Mouse (Mus musculus): Measurements from ENCODE around the gene Vsig8. TPM values are rescaled to one million over a fixed set of nuclear protein-coding genes. Genes with fewer than 3 reads are reported as not detected.

Gene Vsig8
- polyA plus RNA-seq, 1 experiment from 2014 or later, result 0.15 TPM

DNA sequence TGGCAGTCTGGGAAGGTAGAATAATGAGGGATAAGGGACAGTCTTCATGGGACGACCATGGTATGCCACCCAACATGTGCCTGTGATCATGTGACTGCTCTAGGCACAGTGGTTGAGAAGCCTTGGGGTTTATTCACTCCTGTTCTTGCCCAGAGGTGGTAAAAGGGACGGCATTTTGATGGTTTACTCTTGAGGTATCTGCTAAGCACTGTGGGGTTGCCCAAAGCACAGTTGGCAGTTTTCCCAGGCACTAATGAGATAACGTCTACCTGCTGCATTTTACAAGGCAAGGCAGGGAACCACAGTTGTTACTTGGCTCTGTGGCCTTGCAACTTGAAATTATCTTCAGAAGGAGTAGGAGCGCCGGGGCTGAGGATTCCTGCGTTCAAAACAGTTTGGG, 15.9 kb upstream of the Vsig8 start:
- Histone ChIP-seq H3K4me3 (ENCODE audit: low read depth, low read length) (no peak overlapping the region), H3K4me2 (ENCODE audit: low read depth) (no peak overlapping the region), H3K36me3 (ENCODE audit: control insufficient read depth, insufficient read depth, low read length) (no peaks in the 10 kb centered on the region), H3K27me3 (ENCODE audit: control insufficient read depth, insufficient read depth, low read length) (no peaks in the 10 kb centered on the region), H3K27ac (ENCODE audit: low read depth, low read length) (no peak overlapping the region), H3K9ac (ENCODE audit: low read length) (no peak overlapping the region), H3K4me1 (ENCODE audit: control insufficient read depth, insufficient read depth, low read length) (no peaks in the 10 kb centered on the region), H3K9me3 (ENCODE audit: control insufficient read depth, low read length) (no peaks in the 10 kb centered on the region)
- DNase-seq (ENCODE audit: low spot score) (no peak), ATAC-seq (ENCODE audit: insufficient read depth, low FRiP score, low TSS enrichment) (no peak)
- WGBS, result 64% methylated on average over 6 of the region's 6 CpGs

DNA sequence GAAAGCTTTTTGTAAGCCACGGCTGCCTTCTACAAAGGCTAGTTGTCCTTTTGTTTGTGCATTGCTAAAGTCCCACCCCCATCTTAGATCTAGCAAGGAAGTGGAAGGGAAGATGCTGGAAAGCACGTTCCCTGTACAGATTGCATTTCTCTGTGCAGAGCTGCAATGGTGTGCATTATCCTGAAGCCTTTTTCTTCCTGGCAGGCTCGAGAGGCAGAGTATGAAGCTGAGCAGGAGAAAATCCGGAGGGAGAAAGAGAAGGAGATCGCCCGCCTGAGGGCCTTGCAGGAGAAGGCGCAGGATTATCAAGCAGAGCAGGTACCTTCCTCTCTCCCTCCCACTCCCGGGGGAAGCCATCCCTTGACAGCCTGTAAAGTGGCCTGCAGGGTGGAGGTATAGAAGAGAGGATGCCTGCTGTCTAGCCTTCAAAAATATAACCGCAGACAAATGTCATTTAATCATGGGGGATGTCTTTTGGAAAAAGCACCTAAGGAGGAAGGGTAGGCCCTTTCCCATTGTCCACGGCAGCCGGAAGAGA, 15.4 kb upstream of the Vsig8 start:
- H3K27me3 ChIP-seq (ENCODE audit: control insufficient read depth, insufficient read depth, low read length), result no peaks in the 10 kb centered on the region
- H3K4me2 ChIP-seq (ENCODE audit: low read depth), result no peak overlapping the region
- H3K4me1 ChIP-seq (ENCODE audit: control insufficient read depth, insufficient read depth, low read length), result no peaks in the 10 kb centered on the region
- H3K9me3 ChIP-seq (ENCODE audit: control insufficient read depth, low read length), result no peaks in the 10 kb centered on the region
- H3K9ac ChIP-seq (ENCODE audit: low read length), result no peak overlapping the region
- no peak overlapping the region for H3K4me3 ChIP-seq (ENCODE audit: low read depth, low read length)
- ATAC-seq (ENCODE audit: insufficient read depth, low FRiP score, low TSS enrichment), result no peak
- H3K27ac ChIP-seq (ENCODE audit: low read depth, low read length), result no peak overlapping the region
- H3K36me3 ChIP-seq (ENCODE audit: control insufficient read depth, insufficient read depth, low read length), result no peaks in the 10 kb centered on the region
- DNase-seq (ENCODE audit: low spot score), result no peak
- WGBS, result 63% methylated on average over 11 of the region's 11 CpGs

GRCm38 (mm10) chr1:172546062-172546461, 9.7 kb upstream of the Vsig8 start:
- ATAC-seq (ENCODE audit: insufficient read depth, low FRiP score, low TSS enrichment), result no peak
- no peaks in the 10 kb centered on the region for H3K27me3 ChIP-seq (ENCODE audit: control insufficient read depth, insufficient read depth, low read length)
- DNase-seq (ENCODE audit: low spot score), result no peak
- H3K4me3 ChIP-seq (ENCODE audit: low read depth, low read length), result no peak overlapping the region
- H3K9me3 ChIP-seq (ENCODE audit: control insufficient read depth, low read length), result no peaks in the 10 kb centered on the region
- H3K4me1 ChIP-seq (ENCODE audit: control insufficient read depth, insufficient read depth, low read length), result peaks cover 17% of the 10 kb centered on the region
- H3K36me3 ChIP-seq (ENCODE audit: control insufficient read depth, insufficient read depth, low read length), result no peaks in the 10 kb centered on the region
- no peak overlapping the region for H3K4me2 ChIP-seq (ENCODE audit: low read depth)
- 94% methylated on average over 4 of the region's 4 CpGs for WGBS
- H3K27ac ChIP-seq (ENCODE audit: low read depth, low read length), result no peak overlapping the region
- H3K9ac ChIP-seq (ENCODE audit: low read length), result no peak overlapping the region

- no peak for DNase-seq (ENCODE audit: low spot score)
- Histone ChIP-seq H3K4me1 (ENCODE audit: control insufficient read depth, insufficient read depth, low read length) (peaks cover 17% of the 10 kb centered on the region), H3K27ac (ENCODE audit: low read depth, low read length) (no peak overlapping the region), H3K27me3 (ENCODE audit: control insufficient read depth, insufficient read depth, low read length) (no peaks in the 10 kb centered on the region), H3K9ac (ENCODE audit: low read length) (no peak overlapping the region), H3K9me3 (ENCODE audit: control insufficient read depth, low read length) (no peaks in the 10 kb centered on the region), H3K36me3 (ENCODE audit: control insufficient read depth, insufficient read depth, low read length) (no peaks in the 10 kb centered on the region), H3K4me2 (ENCODE audit: low read depth) (no peak overlapping the region), H3K4me3 (ENCODE audit: low read depth, low read length) (no peak overlapping the region)
- 58% methylated on average over 7 of the region's 7 CpGs for WGBS
- no peak for ATAC-seq (ENCODE audit: insufficient read depth, low FRiP score, low TSS enrichment)
Observed at GRCm38 (mm10) chr1:172548501-172548900, 7.2 kb upstream of the Vsig8 start.

DNA sequence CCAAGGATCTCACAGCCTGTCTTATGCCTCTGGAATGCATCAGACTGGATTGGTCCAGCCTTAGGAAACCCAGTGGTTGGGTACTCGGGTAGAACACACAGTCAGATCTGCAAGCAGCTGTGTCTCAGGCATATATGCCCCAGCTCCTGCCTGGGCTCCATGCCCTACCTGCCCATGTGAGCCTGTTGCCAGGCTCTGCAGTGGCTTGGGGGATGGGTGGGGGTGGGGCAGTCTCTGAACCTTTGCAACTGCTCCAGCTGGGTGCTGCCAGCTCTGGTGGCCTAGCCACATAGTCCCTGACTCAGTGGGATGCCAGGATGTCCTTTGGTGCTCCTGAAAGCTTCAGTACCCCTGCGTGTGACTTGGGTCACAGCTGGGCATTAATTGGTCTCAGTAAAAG, 6.4 kb upstream of the Vsig8 start:
- Histone ChIP-seq H3K27me3 (ENCODE audit: control insufficient read depth, insufficient read depth, low read length) (no peaks in the 10 kb centered on the region), H3K4me3 (ENCODE audit: low read depth, low read length) (no peak overlapping the region), H3K4me1 (ENCODE audit: control insufficient read depth, insufficient read depth, low read length) (peaks cover 17% of the 10 kb centered on the region), H3K4me2 (ENCODE audit: low read depth) (peak overlapping the region; percentile 58), H3K9ac (ENCODE audit: low read length) (no peak overlapping the region), H3K27ac (ENCODE audit: low read depth, low read length) (no peak overlapping the region), H3K9me3 (ENCODE audit: control insufficient read depth, low read length) (no peaks in the 10 kb centered on the region), H3K36me3 (ENCODE audit: control insufficient read depth, insufficient read depth, low read length) (no peaks in the 10 kb centered on the region)
- ATAC-seq (ENCODE audit: insufficient read depth, low FRiP score, low TSS enrichment), result no peak
- 14% methylated on average over 2 of the region's 2 CpGs for WGBS
- no peak for DNase-seq (ENCODE audit: low spot score)

GRCm38 (mm10) chr1:172549717-172550116, 6.0 kb upstream of the Vsig8 start:
- H3K27ac ChIP-seq (ENCODE audit: low read depth, low read length), result no peak overlapping the region
- peak overlapping the region; percentile 32 for H3K4me3 ChIP-seq (ENCODE audit: low read depth, low read length)
- peak overlapping the region; percentile 51 for H3K9ac ChIP-seq (ENCODE audit: low read length)
- 3% methylated on average over 8 of the region's 8 CpGs for WGBS
- H3K4me1 ChIP-seq (ENCODE audit: control insufficient read depth, insufficient read depth, low read length), result peaks cover 17% of the 10 kb centered on the region
- DNase-seq (ENCODE audit: low spot score) (no peak), ATAC-seq (ENCODE audit: insufficient read depth, low FRiP score, low TSS enrichment) (no peak)
- H3K9me3 ChIP-seq (ENCODE audit: control insufficient read depth, low read length), result no peaks in the 10 kb centered on the region
- H3K27me3 ChIP-seq (ENCODE audit: control insufficient read depth, insufficient read depth, low read length), result no peaks in the 10 kb centered on the region
- H3K4me2 ChIP-seq (ENCODE audit: low read depth), result peak overlapping the region; percentile 58
- no peaks in the 10 kb centered on the region for H3K36me3 ChIP-seq (ENCODE audit: control insufficient read depth, insufficient read depth, low read length)

DNA sequence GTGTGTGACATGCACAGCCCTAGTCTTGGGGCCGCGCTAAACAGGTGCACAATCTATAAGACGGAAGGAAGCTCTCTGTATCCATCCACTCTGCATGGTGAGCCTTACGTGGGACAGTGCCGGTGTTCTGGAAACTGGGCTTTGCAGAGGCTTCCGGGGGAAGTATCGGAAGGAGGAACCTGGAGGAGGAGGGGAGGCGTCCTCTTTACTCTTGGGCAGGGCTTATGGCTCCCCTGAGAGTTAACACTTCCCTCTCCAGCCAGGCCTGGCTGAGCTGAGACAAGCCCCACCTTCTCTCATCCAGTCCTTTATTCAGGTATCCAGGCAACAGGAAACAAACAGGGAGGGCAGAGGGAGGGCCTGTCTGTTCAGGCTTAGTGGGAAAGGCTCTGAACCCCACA, 5.2 kb upstream of the Vsig8 start:
- H3K36me3 ChIP-seq (ENCODE audit: control insufficient read depth, insufficient read depth, low read length), result no peaks in the 10 kb centered on the region
- H3K9ac ChIP-seq (ENCODE audit: low read length), result peak overlapping the region; percentile 51
- peaks cover 17% of the 10 kb centered on the region for H3K4me1 ChIP-seq (ENCODE audit: control insufficient read depth, insufficient read depth, low read length)
- WGBS, result 2% methylated on average over 8 of the region's 8 CpGs
- ATAC-seq (ENCODE audit: insufficient read depth, low FRiP score, low TSS enrichment), result peak; percentile 83
- peak; percentile 55 for DNase-seq (ENCODE audit: low spot score)
- H3K4me2 ChIP-seq (ENCODE audit: low read depth), result peak overlapping the region; percentile 58
- no peak overlapping the region for H3K27ac ChIP-seq (ENCODE audit: low read depth, low read length)
- H3K27me3 ChIP-seq (ENCODE audit: control insufficient read depth, insufficient read depth, low read length), result no peaks in the 10 kb centered on the region
- no peaks in the 10 kb centered on the region for H3K9me3 ChIP-seq (ENCODE audit: control insufficient read depth, low read length)
- peak overlapping the region; percentile 32 for H3K4me3 ChIP-seq (ENCODE audit: low read depth, low read length)

DNA sequence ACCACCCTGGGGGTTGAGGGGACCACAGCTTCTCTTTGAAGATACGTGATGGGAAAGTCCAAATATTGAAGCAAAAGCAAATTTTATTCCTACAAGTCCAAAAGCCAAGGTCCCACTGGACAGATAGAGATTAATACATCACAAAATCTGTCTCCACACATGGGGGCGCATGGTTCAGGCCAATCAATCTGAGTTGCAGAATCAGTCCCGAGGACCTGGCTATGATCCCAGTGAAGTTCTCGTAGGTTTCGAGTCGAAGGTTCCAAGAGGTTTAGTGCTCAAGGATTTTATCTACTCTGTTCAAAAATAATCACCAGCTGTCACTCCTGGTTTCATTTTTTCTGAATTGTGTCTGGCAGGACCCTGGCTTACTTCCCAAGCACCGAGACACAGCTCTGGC, 4.7 kb upstream of the Vsig8 start:
- Histone ChIP-seq H3K4me3 (ENCODE audit: low read depth, low read length) (no peak overlapping the region), H3K4me1 (ENCODE audit: control insufficient read depth, insufficient read depth, low read length) (peaks cover 17% of the 10 kb centered on the region), H3K9ac (ENCODE audit: low read length) (peak overlapping the region; percentile 51; the same call in 1 of the 2 replicates), H3K4me2 (ENCODE audit: low read depth) (peak overlapping the region; percentile 58; the same call in 1 of the 2 replicates), H3K9me3 (ENCODE audit: control insufficient read depth, low read length) (no peaks in the 10 kb centered on the region), H3K27ac (ENCODE audit: low read depth, low read length) (no peak overlapping the region), H3K36me3 (ENCODE audit: control insufficient read depth, insufficient read depth, low read length) (no peaks in the 10 kb centered on the region), H3K27me3 (ENCODE audit: control insufficient read depth, insufficient read depth, low read length) (no peaks in the 10 kb centered on the region)
- 65% methylated on average over 7 of the region's 7 CpGs for WGBS
- no peak for ATAC-seq (ENCODE audit: insufficient read depth, low FRiP score, low TSS enrichment)
- DNase-seq (ENCODE audit: low spot score), result no peak

DNA sequence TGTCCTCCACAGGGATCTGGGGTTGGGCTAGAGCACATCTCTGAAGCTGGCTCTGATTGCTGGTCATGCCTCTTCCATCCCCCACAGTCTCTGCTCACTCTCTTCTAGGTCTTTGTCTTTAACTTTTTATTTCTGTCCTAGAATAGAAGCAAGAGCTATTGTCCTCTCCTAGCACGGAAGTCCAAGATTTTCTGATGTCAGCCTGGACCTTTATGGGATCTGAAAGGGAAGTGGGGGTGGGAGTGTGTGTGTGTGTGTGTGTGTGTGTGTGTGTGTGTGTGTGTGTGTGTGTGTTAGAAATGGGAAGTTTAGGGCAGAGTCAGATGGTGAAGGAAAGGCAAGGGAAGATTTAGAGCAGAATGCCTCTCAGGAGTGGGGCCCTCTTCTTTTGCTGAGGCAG, 3.1 kb upstream of the Vsig8 start:
- WGBS, result 48% methylated on average over 1 of the region's 1 CpGs
- no peak for DNase-seq (ENCODE audit: low spot score)

More for the DNA sequence above, 3.1 kb upstream of the Vsig8 start:
- H3K4me3 ChIP-seq (ENCODE audit: low read depth, low read length), result no peak overlapping the region
- no peak overlapping the region for H3K9ac ChIP-seq (ENCODE audit: low read length)
- no peaks in the 10 kb centered on the region for H3K9me3 ChIP-seq (ENCODE audit: control insufficient read depth, low read length)
- H3K4me2 ChIP-seq (ENCODE audit: low read depth), result no peak overlapping the region
- no peak for ATAC-seq (ENCODE audit: insufficient read depth, low FRiP score, low TSS enrichment)
- H3K27ac ChIP-seq (ENCODE audit: low read depth, low read length), result no peak overlapping the region
- no peaks in the 10 kb centered on the region for H3K27me3 ChIP-seq (ENCODE audit: control insufficient read depth, insufficient read depth, low read length)
- no peaks in the 10 kb centered on the region for H3K36me3 ChIP-seq (ENCODE audit: control insufficient read depth, insufficient read depth, low read length)
- peaks cover 17% of the 10 kb centered on the region for H3K4me1 ChIP-seq (ENCODE audit: control insufficient read depth, insufficient read depth, low read length)

All from neural tube, embryonic 11.5 days (tissue).